Mouse (Mus musculus) thymus, adult 2 months (tissue): ENCODE data around the gene Slc10a6.

ENCODE experiments used
- CTCF ChIP-seq: fragments of 200-500 bp; IDR thresholded peaks from 2 replicates; pipeline ENCODE4 v1.5.1; 2012; ENCODE audit warnings: mild to moderate bottlenecking, control low read depth, low read length, moderate library complexity, borderline replicate concordance; ENCODE audit not compliant: control insufficient read depth, poor library complexity, insufficient read depth; ENCODE audit errors: extremely low read depth
- POLR2A ChIP-seq: fragments of 200-500 bp; IDR thresholded peaks from 2 replicates; pipeline ENCODE4 v1.6.1; 2012; ENCODE audit warnings: mild to moderate bottlenecking, low read length, control low read depth, moderate library complexity; ENCODE audit not compliant: control insufficient read depth, poor library complexity, insufficient read depth; ENCODE audit errors: extremely low read depth

DNA sequence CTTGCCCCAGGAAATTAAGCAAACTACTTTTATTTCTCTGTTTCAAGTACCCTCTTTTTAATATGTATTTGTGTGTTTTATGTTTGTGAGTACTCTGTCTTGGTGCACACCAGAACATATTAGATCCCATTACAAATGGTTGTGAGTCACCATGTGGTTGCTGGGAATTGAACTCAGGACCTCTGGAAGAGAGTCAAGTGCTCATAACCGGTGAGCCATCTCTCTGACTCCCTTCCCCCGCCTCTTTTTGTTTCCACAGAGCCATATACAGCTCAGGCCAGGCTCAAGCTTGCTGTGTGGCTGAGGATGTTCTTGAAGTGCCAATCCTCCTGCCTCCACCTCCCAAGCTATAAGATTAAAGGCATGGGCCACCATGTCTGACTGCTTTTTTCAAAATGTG is 36.7 kb upstream of the Slc10a6 start:
- no peak for TF ChIP-seq POLR2A
- TF ChIP-seq CTCF: no peak
